Mouse (Mus musculus): ENCODE data around the gene Rnaseh2a.
A peak's percentile ranks its signal among the peaks of the same experiment; 100 is the strongest.

Rnaseh2a gene

GRCm38 (mm10) chr8:84969241-84970134 lies at the start of gene Rnaseh2a, which contains the start of the genes Gm49661 and Prdx2:
TSS of gene Rnaseh2a (minus strand) at chr8:84969767.
TSS of gene Gm49661 (minus strand) at chr8:84969433.
TSS of gene Prdx2 (plus strand) at chr8:84969587.
- no peak for DNase-seq (ENCODE audit: low read depth, low spot score)

DNA sequence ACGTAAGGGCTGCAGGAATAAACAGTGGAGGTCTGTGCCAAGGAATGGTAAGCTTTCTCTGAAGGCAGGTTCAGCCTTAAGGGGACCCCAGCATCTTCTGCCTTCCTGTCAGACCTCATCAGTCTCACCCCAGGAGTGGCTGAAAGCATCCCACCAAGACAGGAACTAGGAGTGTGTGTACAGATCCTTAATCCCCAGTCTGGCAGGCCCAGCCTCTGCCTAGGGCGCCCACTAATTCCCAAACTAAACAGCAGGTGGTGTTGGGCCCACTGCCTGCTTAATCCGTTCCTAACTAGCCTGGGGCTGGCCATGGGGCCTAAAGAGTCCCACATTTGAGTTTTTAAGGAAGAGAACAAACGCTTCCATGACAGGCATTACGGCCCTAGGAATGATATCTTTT lies 47.6 kb upstream of the Rnaseh2a start:
- no peak for DNase-seq (ENCODE audit: low read depth, low spot score)

GRCm38 (mm10) chr8:85016724-85017123 lies 47.2 kb upstream of the Rnaseh2a start:
- DNase-seq (ENCODE audit: low read depth, low spot score) = no peak

- DNase-seq (ENCODE audit: low read depth, low spot score) = no peak
Measured at GRCm38 (mm10) chr8:85014431-85014830, 44.9 kb upstream of the Rnaseh2a start, which contains the start of gene Best2. TSS of gene Best2 (minus strand) at chr8:85014531.

DNA sequence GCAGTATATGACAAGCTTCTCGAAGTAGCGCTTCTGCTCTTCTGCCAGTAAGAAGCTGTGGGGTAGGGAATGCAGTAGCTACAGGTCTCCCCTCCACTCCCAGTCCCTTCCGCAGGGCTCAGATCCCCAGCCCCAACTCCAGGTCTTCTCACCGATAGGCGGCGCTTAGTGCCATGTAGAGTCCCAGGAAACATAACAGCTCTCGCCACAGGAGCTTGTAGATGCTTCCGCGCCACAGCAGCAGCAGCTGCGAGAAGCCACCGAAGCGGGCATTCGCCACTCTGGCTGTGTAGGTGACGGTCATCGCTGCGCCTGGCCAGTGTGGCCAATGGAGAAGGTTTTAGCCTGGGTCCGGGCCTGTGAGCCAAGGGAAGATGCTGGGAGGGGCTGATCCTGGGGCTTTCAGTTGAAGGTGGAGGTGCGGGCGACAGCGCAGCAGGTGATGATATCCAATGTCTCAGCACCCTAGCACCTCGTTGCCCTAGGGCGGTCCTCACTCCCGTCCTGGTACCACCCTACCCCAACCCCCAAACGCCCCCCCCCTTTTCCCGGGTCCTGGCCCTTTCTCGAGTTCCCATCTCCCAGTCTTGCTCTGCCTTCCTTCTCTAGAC lies 43.8 kb upstream of the Rnaseh2a start:
- peak; percentile 77 for DNase-seq (ENCODE audit: low read depth, low spot score)

DNA sequence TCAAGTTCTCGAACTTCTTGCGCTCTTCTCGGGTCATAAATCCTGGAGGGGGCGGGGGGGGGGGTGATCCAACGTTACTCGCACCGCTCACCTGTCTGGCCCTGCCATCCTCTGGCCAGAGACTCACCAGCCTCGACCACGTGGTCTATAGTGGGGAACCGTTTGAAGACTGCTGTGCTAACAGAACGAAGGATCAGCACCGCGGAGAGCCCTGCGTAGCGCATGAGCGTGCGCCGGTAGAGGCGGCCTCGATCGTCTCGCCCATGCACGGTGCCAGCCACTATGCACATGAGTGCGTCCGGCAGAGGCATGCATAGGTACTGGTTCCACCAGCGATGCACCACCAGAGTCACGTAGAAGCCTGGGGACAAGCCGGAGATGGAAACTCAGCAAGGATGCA lies 41.7 kb upstream of the Rnaseh2a start:
- DNase-seq (ENCODE audit: low read depth, low spot score) = no peak

GRCm38 (mm10) chr8:85007686-85008085 lies 38.1 kb upstream of the Rnaseh2a start:
- DNase-seq (ENCODE audit: low read depth, low spot score) = no peak

GRCm38 (mm10) chr8:84997649-84998295 lies 28.2 kb upstream of the Rnaseh2a start:
- DNase-seq (ENCODE audit: low read depth, low spot score) = peak; percentile 74

GRCm38 (mm10) chr8:84996978-84997377 lies 27.4 kb upstream of the Rnaseh2a start:
- DNase-seq (ENCODE audit: low read depth, low spot score) = no peak

- DNase-seq (ENCODE audit: low read depth, low spot score) = no peak
Measured at GRCm38 (mm10) chr8:84995680-84996079, 26.1 kb upstream of the Rnaseh2a start.

DNA sequence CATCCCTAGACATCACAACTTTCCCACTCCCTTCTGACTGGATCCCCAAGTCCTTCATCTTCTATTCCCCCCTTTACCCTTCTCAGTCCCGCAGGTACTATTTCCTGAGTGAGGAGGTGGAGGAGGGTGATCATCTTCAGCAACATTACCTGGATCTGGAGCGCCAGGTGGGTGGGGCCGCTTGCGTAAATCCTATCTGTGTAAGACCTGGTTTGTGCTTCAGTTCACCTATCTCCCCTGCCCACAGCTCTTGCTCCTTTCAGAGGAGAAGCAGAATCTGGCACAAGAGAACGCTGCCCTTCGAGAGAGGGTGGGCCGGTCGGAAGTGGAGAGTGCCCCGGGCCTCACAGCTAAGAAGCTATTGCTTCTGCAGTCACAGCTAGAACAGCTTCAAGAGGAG lies 24.8 kb upstream of the Rnaseh2a start:
- DNase-seq (ENCODE audit: low read depth, low spot score) = no peak

- DNase-seq (ENCODE audit: low read depth, low spot score) = no peak
Measured at GRCm38 (mm10) chr8:84990836-84991235, 21.3 kb upstream of the Rnaseh2a start.

DNA sequence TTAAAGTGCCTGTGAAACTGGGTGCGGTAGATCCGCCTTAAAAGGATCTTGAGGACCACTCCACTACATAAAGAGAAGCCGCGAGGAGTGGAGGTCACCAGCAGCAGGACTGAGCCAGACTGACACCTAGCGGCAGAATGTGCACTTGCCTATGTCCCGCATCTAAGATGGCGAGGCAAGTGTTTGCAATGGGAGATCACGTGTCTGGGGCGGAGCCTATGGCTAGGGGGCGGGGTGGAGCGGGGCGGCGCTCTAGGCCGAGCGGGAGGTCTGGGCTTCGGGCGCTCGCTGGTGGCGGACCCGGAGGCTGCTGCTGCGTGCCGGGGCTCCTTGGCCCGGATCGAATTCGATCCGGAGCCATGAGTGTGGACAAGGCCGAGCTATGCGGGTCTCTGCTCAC lies 20.8 kb upstream of the Rnaseh2a start, which contains the start of gene Hook2:
Gene Hook2 (plus strand): TSS at position 255 of the 400 bp plus-strand sequence.
- DNase-seq (ENCODE audit: low read depth, low spot score) = peak; percentile 97

GRCm38 (mm10) chr8:84989810-84990209 lies 20.2 kb upstream of the Rnaseh2a start:
- DNase-seq (ENCODE audit: low read depth, low spot score) = peak; percentile 85

DNA sequence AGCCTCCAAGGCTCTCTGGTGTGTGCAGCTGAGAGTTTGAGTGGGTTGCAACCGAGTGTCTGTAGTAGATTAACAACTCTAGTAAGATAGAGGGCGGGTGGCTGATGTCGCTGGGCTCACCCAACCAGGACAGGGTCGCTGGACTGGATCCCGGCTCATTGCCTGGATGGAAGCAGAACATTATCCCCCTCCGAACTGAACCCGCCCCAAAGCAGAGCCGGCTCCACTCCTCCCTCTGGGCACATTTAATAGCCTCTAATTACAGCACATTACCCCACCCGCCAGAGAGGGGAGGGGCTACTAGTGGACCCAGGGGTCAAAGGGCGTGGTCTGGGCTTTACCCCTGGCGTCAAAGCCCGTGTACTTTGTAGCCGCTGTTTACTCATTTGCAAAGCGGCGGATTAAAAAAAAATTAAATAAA lies 19.8 kb upstream of the Rnaseh2a start:
- no peak for DNase-seq (ENCODE audit: low read depth, low spot score)

DNA sequence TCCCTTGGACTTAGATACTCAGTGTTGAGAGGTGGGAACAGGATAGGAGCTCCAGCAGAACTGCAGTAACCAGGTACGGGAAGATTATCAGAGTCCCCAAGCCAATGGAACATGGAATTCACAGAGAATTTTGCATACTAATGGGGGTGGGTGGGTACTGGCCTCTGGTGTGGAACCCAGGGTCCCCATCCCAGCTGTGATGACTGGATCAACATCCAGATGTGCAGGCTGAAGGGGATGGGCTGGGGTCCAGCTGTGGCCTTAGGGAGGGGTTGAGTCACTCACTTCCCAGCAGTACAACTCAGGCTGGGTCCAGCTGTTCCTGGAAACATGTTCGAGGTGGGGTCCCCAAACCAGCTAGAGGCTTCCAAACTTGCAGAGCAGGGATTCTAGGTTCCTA lies 18.3 kb upstream of the Rnaseh2a start:
- DNase-seq (ENCODE audit: low read depth, low spot score) = no peak

- no peak for DNase-seq (ENCODE audit: low read depth, low spot score)
Measured at GRCm38 (mm10) chr8:84987388-84987787, 17.8 kb upstream of the Rnaseh2a start.

DNA sequence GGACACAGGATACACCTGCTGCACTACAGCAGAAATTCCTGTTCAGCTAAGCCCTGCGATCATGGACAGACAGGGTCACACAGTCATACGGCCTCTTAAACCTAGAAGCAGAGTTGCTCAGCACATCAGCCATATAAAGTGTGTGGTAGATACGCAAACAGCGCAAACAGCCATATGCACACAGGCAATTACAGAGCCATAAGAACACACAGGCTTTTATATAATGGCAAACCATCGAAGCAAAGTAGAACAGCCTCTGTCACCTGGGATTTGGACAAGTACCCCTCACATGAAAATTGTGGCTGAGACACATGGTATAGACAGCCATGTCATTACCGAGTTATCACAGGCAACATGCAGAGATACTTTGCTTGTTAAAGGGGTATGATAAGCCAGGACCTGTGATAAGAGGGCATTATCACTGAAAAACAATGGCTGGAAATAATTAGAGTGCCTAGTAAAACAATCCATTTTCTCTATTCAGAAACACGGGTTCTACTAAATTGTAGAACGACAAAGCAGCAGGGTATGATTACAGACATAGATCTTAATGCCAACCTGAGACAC lies 16.9 kb upstream of the Rnaseh2a start:
- no peak for DNase-seq (ENCODE audit: low read depth, low spot score)

DNA sequence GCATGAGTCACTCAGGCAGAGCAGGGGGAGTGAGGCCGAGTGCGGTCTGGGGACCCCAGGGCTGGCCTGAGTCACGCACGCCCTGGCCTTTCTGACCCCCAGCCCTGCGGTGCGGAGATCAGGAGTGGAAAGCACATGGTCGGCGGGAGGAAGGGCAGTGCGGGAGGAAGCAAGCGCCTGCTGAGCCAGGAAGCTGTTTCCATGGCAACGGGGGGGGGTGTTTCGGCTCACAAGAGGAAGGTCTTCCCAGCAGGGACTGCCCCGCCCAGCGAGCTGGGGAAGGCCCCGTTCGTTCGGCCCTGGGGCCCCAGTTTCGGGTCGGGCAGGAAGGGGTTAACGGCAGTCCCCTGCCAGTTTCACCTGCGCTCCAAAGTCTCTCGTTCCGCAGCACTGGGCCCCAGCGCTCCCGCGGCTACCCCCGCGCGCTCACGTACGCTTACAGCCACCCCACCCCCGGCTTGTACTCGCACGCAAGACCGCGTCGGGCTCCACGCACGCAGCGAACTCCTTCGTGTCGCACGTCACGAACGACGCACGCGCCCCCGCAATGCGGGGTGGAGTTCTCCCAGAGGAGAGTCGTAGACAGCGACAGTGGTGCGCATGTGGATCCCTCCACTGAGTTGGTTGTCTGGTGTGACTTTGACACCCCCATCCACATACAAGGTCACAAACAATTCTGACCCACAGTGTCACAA lies 16.3 kb upstream of the Rnaseh2a start:
- DNase-seq (ENCODE audit: low read depth, low spot score) = peak; percentile 74

DNA sequence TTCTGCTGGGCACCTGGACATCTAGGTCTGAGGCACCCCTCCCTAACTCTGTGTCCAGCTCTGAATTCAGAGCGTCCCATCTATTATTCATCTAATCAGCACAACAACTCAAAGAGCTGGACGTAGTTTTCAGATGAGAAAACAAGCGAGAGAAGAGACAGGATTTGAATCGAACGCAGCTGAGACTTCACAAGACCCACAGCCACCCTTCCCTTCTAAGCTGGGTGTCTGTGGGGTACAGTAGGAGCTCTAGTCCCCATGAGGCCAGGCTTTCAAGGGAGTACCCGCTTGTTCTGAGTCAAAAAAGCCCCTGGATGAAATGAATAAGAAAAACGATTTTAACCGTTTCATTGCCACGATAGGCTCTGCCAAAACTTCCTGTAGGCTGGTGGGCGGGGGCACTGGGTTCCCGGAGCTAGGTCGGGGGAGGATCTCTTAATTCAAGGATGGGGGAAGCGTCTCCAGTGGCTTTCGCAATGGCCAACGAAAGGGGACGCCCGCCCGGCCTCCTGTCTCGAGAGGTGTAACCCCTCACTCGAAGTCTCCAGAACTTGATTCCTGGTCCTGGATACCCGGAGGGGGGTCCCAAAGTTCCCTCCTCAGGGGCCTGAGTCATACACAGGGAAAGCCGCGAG lies 15.6 kb upstream of the Rnaseh2a start:
- no peak for DNase-seq (ENCODE audit: low read depth, low spot score)

Measured in retina, postnatal 7 days (tissue).